Mouse (Mus musculus) ovary, postnatal 36 days (tissue): ENCODE data around the gene Ttll1.
A peak's percentile ranks its signal among the peaks of the same experiment; 100 is the strongest.

Experiments
- DNase-seq: peaks from one replicate; pipeline ENCODE4 v3.0.0; 2022; ENCODE audit warnings: low spot score, mixed read lengths

Gene Ttll1

DNA sequence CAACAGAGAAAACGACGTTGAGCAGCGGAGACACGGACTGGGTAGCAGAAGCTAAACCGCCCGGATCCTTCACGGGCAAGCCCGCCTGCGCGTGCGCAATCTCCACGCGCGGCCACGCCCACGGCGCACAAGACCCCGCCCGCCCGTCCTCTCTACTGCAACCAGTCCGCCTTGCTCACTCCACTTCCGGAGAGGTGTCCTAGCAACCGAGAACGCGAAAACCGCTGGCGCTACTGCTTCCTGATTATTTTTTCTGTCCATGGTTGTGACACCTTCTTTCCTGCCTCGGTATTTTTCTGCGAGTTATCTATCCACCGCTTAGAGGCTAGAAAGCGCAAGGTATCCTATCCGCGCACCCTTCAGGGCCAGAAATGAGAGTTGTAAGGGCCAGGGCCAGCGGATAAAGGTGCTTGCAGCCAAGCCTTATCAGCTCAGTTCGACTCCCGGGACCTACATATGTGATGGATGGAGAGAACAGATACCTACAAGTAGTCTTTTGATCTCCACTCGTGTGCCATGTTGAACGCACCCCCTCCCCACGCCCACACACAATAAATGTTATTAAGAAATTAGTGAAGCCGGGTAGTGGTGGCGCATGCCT lies at the start of gene Ttll1:
Gene Ttll1 (minus strand): TSS at position 89 of the 601 bp plus-strand sequence.
- DNase-seq = peak; percentile 96

DNA sequence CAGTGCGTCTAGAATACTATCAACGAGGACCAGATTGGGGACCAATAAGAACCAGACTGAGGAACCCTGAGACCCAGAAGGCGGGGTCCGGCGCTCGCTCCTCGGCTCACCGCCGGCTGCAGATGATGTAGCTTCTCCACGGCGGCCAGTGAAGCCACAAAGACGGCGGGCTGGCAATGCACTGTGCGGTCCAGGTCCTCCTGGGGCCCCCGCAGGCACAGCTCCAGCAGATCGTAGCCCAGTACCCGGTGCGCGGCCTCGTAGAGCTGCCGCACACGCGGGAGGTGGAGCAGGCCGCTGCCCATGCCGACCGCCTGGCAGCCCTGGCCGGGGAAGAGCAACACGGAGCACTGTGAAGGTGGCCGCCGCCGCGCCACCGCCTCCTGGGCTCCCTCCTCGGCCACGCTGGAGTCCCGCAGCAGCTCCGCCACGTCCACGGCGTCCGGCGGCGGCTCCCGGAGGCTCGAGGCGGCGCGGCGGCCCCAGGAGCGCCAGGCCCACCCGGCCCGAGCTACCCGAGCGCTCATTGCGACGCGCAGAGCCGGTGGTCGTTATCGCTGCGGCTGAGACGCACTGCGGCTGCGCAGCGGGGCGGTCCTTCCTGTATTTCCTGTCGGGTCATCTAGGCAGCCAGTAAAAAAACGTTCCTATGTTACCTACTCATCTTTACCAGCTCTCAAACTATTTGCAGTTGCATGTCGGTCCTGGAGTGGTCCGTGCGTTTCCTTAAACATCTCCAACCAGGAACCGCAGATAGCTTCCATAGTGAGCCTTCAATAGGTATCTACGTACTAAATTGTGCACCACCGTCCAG lies 44.7 kb upstream of the Ttll1 start:
- DNase-seq = peak; percentile 88

DNA sequence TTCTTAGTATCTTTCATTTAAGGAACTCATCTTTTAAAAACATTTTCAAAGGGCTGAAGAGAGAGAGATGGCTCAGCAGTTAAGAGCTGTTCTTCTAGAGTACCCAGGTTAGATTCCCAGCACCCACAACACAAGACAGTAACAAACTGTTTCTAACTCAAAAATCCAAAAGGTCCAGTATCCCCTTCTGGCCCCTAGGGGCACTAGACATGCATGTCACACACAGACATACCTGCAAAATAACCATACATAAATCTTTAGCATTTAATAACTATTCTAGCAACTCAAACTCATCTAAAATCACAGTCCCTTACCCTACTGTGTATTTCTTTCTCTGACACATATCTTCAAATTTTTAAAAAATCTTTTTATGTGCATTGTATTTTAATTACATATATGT lies 43.1 kb upstream of the Ttll1 start:
- no peak for DNase-seq

DNA sequence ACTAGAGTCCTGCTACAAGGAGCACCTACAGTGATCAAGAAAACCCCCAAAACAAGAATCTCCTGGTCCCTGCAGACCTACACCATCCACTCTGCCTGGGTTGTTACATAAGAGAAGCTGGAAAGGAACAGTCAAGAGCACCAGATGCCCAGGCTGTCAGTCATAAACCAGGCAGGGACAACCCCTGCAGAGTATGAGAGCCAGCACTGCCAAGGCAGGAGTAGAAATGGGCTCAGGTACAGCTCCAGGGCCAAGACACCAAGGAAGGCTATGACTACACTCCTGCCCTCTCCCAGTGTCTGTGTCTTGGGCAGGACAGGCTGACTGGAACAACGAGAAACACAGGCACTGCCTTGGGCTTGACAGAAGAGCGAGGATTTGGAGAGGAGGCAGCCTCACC lies 39.4 kb upstream of the Ttll1 start:
- no peak for DNase-seq

DNA sequence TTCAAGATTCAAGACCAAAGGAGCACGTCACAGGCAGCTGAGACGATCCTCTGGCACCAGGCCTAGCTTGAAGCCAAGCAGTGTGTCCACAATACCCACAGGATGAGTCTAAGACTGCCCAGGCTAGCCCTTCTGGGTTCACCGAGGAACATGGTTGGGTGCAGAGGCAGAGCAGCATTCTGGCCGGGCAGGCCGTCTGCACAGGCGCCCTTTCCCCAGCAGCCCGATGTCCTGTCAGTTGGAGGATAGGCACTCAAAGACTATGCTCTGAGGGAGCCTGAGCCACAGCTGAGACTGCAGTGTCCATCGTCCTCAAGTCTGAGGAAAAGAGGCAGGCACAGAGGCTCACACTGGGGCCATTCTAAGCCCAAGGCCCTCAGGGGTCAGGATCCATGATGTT lies 36.5 kb upstream of the Ttll1 start:
- no peak for DNase-seq

DNA sequence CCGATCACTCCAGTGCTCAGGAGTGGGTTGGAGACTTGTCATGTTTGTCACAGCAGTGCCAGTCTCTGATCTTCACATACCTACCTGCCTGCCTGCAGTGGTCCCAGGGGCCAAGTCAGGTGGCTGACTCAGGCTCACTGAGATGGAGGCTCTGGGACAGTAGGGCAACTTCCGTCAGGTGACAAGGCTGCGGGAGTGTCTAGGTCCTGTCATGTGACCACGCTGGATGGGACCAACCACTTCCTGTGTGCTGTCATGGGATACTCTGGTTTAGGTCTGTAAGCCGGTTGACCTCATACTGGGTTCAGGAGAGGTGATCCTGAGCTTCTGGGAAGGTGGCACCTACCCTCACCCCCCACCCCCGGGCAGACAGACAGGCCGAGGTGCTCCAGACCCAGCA lies 35.3 kb upstream of the Ttll1 start:
- no peak for DNase-seq

DNA sequence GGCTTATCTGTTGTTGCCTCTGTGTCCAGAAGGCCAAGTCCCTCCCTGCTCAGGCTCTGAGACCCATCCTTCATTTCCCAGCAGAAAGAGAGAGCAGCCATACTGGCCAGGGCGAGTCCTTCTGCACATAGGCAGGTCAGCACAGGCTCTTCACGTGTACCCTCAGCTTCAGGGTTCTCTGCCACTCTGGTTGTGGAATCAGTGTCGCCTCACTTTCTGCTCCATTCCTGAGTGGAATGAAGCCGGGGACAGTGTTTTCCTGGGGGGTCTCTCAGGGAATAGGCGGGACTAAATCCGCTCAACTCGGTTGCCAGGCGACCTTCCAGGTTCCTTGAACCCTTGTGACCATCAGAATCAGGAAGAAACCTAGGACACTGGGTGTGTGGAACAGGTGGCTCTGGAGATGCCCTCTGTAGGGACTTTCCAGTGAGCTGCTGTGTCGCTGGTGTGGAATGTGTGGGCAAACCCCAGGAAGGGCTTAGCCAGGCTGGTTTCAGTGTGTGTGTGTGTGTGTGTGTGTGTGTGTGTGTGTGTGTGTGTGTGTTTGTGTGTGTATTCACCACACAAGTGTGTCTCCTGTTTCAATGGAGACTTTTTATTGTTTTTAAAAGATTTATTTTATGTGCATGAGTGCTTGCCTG lies 31.1 kb upstream of the Ttll1 start:
- no peak for DNase-seq

DNA sequence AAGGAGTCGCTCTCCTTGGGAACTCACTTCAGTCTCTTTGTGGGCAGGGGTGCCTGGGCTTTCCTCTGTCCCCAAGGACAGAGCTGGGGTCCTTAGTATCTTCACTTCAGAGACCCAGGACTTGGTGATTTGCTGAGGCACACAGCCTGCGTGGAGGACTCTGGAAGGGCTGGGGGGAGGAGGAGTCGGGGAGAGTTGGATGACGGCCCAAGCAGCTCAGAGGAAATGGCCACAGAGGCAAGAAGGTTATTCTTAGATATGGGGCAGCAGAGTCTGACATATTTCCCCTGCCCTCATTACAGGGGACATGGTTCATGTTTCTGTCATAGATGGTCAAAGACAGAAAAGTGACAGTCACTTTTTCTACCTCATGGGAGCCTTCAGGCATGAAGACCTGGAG lies 29.2 kb upstream of the Ttll1 start:
- DNase-seq = no peak

DNA sequence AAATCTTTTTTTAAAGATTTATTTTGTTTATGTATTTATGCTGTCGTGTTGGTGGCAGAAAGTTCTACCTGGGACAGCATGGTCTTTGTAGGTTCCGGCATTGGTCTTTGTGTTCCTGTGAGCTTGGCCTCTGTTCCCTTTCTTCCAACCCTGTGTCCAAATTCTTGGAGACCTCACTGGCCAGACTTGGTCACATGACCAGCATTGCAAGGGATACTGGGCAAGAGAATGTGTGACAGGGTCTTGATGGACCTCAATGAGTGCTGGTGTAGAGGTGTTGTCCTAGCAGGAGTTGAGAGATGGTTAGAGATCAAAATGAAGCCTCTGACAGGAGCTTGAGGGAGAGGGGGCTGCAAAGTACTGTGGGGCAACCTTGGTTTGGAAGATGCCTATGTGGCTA lies 28.2 kb upstream of the Ttll1 start:
- DNase-seq = no peak

DNA sequence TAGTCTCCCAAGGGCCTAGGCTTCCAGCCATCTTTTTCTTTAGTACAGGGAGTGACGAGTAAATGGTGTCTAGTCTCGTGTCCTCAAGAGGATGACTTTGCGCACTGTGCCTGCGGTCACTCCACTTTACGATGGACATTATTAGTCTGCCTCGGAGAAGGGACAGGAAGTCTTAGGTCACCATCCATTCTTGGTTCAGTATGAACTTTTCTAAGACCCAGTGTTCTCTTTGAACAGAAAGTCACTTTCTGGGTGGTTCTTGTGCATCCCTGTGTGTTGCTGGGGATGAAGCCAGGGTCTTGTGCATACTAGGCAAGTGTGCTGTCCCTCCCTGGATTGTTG lies 25.2 kb upstream of the Ttll1 start:
- DNase-seq = no peak

DNA sequence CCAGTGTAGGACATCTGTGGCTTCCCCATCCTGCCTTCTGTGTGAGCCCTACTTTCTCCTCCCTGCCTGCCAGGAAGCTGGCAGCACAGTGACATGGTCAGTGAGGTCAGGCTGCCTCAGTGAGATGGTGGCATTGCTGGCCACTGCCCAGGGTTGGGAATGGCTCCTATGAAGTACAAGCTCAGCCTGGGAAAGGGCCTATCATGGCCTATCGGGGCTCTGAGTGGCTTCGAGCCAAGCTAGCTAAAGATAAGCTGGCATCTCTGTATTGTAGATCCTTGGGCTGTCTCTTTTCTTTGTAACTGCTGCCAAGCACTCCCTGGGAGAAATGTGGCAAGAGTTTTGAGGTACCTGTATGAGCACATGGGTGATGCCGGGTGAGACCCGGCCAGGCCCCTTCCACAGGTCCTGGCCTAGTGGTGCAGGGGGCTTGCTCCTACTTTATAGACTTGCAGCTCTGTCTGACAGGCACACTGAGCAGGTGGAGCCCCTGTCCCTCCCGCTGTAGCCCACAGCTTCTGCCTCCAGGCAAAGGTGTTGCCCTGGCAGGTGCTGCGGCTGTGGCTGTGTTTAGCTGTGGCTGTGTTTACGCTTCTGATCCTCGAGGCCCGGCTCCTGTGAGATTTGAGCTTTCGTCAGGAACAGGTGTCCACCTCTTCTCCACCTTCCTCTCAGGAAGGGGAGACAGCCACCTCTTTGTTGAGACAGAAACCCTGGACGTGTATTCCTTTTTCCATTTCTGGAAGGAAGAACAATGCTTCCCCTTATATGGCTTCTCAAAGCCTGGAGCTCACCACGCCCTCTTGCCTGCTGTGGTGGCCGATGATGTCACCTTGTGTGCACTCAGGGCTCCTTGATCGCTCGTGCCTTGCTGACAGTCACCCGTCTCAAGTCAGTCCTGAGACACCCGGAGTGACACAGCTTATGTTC lies 24.5 kb upstream of the Ttll1 start:
- DNase-seq = peak; percentile 48

DNA sequence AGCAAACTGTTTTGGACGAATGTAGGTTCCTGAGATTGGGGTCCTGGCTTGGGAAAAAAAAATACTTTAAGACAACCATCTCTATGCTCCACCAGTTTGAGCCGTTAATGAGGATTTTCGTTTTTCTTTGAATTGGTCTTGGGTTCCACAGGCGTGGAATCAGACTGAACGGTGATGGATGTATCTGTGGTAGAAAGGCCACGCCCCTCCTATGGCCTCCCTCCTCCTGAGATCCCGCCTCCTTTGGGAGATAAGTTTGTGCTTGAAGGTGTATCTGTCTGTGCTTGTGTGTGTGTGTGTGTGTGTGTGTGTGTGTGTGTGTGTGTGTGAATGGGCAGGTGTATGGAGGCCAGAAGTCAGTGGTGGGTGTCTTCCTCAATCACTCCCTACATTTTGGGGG lies 21.9 kb upstream of the Ttll1 start:
- no peak for DNase-seq

DNA sequence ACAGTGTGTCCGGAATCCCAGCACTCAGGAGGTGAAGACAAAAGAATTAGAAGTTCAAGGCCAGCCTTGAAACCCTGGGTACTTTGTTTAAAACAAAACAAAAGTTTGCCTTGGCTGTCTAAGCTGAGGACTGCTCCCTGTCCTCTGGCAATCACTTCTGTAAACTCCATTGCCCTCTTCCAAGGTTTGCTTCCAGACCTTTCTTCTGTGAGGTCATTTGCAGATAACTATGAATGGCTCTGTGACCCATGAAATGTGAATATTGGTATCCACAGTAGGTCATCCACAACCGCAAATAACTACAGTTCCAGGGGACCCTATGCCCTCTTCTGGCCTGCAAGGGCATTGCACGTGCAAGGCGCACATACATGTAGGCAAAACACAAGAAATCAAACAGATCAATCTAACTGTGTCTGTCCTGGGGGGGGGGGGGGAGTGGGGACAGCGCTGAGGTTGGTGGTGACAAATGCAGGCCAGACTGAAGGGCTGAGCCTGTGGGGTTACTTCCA lies 21.3 kb upstream of the Ttll1 start:
- DNase-seq = no peak

DNA sequence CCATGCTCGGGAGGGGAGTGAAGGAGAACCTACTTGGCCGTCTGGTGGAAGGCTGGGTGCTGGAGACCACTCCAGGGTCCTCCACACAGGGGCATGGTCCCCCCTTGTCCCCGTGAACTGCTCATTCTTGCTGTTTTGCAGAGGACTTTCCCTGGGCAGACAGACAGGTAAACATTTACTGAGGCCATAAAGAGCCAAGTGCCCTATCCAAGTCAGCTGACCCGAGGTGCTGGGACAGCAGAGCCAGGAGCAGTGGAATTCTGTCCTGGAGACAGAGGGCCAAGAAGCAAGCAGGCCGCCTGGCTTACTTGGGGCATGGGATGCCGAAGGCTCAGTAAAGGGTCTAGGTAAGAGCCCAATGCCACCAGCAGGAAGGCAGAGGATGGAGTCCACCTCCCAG lies 20.0 kb upstream of the Ttll1 start:
- DNase-seq = no peak

DNA sequence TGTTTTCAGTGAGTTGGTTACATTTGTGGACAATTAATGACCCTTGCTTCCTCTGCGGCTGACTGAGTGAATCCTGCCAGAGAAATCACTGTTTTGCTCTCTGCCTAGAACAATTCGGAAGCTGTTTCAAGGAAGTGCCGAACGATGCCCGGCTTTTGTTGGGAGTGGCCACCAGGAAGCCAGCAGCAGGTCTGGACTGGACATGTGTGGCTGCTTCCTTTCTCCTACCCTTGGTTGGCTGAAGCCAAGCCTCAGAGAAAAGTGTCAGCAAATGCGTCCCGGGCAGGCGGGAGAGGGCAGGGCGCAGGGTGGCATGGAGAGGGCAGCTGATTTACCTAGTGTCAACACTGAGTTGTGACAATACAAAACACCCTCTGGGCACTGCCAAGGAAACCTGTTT lies 19.5 kb upstream of the Ttll1 start:
- peak; percentile 24 for DNase-seq

DNA sequence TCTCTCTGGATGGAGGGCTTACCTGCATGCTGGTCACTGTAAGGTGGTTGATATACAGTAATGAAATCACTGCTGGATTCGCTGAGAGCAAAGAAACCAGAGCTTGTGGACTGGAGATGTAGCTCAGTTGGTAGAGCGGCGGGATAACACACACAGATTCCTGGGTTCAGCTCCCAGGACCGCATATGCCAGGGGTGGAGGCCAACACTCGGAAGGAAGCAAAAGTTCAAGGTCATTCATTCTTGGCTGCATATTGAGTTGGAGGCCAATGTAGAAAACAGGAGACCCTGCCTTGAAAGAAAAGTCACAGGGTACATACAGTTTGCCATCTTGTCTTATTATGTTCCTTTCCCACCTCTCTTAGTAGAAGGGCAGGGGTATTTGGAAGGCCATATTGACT lies 19.1 kb upstream of the Ttll1 start:
- DNase-seq = no peak

DNA sequence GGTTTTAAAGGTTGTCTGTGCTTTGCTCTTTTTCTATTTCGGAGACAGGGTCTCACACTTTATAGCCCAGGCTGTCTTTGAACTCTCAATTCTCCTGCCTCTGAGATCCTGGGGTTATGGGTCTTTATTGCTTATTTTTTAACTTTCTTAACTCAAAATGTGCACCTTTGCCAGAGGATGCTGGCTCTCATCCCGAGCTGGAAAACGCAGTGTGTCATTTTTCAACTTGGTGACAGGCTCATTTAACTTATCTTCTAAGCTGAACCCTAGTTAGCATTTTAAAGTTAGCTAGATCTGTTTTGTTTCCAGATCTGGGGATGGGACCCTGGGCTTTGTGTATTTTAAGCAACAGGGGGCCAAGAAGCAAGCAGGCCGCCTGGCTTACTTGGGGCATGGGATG lies 18.2 kb upstream of the Ttll1 start:
- DNase-seq = no peak

DNA sequence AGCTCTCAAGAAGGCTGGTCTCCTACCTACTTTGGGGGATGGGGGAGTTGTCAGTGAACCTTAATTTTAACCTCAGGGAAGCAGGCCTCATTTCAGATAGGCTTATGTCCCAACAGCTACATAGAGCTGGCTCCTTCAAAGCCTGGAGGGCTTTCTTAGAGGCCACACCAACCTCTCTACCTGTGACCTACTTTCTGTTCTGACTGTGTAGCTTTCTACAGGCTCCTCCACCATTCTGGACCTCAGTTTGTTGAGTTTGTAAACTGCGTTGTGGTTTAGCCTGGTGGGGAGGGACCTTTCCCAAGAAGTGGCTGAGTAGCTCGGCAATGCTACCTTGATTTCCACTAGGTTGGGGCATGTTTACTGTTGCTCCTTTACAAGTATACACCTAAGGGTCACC lies 17.1 kb upstream of the Ttll1 start:
- no peak for DNase-seq

DNA sequence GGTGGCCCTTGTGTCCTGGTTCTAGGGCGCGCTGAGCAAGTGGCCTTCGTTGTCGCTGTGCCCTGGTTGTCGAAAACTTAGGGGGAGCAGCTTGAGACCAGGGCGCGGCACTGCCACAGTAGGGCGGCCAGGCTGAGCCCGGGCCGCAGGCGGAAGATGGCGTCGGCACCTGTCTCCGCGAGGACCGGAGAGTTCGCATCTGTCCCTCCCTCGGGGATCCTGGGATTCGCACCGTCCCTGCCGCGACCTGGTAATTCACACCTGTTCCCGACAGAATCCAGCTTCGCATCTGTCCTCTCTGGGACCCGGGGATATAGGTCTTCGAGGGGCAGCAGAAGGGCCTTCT lies 16.4 kb upstream of the Ttll1 start:
- no peak for DNase-seq

DNA sequence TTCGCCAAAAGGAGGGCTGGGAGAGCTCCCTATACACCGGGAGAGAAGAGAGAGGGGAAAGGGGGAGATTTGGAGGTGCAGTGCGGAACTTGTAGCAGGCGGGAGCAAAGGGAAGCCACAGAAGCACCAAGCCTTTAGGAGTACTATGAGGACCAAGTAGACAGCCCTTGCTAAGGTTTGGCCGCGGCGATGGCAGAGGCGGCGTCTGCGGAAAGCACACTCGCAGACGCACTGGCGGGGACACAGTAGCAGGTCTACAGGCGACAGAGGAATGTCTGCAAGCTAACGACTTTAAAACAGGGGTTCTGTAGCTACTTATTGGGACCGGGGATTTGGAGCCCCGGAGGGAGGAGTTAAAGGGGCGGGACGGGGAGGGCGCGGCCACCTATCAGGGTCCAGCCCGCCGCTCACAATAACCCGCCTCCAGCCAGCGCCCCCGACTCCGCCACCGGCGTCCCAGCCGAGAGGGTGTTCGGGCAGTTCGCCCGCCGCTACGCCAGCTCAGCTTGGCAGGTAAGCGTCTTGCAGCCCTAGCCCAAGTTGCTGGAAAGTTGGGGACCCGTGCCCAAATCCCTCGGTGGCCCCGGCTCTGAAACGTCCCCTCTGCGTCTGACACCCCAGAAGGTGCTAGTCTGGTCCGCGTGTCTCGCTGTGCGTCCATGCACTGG lies 15.9 kb upstream of the Ttll1 start, which contains the start of gene Bik:
Gene Bik (plus strand): TSS at position 439 of the 668 bp plus-strand sequence.
- peak; percentile 60 for DNase-seq

DNA sequence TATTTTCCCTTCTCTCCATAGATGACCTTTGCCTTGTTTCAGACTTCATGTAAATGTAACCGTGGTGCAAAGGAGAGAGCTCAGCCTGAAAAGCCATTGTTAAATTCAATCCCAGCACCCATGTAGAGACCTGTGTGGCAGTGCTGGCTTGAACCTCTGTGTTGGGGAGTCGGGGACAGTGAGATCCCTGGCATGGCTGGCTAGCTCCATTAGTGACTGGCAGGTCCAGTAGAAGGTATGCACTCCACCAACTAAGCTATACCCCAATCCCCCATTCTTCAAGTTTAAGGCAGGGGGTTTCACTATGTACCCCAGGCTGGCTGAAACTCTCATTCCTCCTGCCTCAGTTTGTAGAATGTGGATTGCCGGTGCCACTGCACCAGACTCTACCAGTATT lies 13.6 kb upstream of the Ttll1 start:
- no peak for DNase-seq
